Mouse (Mus musculus): ENCODE results near the gene Olfr1392. TPM values are rescaled to one million over a fixed set of nuclear protein-coding genes. Genes with fewer than 3 reads are reported as not detected.
A peak's percentile ranks its signal among the peaks of the same experiment; 100 is the strongest.

The Olfr1392 gene
- total RNA-seq, 2 experiments from 2014 or later = not detected

- DNase-seq (ENCODE audit: extremely low spot score in 1 of 2, low spot score in 1 of 2) = peak; percentile 55 to 60
Observed at GRCm38 (mm10) chr11:49250422-49251379, 34.4 kb upstream of the Olfr1392 start.

GRCm38 (mm10) chr11:49251380-49251761, 33.7 kb upstream of the Olfr1392 start:
- DNase-seq (ENCODE audit: extremely low spot score in 1 of 2, low spot score in 1 of 2) = no peak

GRCm38 (mm10) chr11:49252048-49252447, 33.0 kb upstream of the Olfr1392 start:
- DNase-seq (ENCODE audit: extremely low spot score in 1 of 2, low spot score in 1 of 2) = no peak

- no peak for DNase-seq (ENCODE audit: extremely low spot score in 1 of 2, low spot score in 1 of 2)
Observed at GRCm38 (mm10) chr11:49253035-49253434, 32.0 kb upstream of the Olfr1392 start.

- no peak for DNase-seq (ENCODE audit: extremely low spot score in 1 of 2, low spot score in 1 of 2)
Observed at GRCm38 (mm10) chr11:49259296-49259695, 25.8 kb upstream of the Olfr1392 start.

- no peak for DNase-seq (ENCODE audit: extremely low spot score in 1 of 2, low spot score in 1 of 2)
Observed at GRCm38 (mm10) chr11:49259829-49260228, 25.3 kb upstream of the Olfr1392 start.

- no peak for DNase-seq (ENCODE audit: extremely low spot score in 1 of 2, low spot score in 1 of 2)
Observed at GRCm38 (mm10) chr11:49260598-49261312, 24.3 kb upstream of the Olfr1392 start.

- DNase-seq (ENCODE audit: extremely low spot score in 1 of 2, low spot score in 1 of 2) = no peak
Observed at GRCm38 (mm10) chr11:49261313-49261855, 23.7 kb upstream of the Olfr1392 start.

- no peak for DNase-seq (ENCODE audit: extremely low spot score in 1 of 2, low spot score in 1 of 2)
Observed at GRCm38 (mm10) chr11:49262286-49262685, 22.8 kb upstream of the Olfr1392 start.

- no peak for DNase-seq (ENCODE audit: extremely low spot score in 1 of 2, low spot score in 1 of 2)
Observed at GRCm38 (mm10) chr11:49263149-49263548, 21.9 kb upstream of the Olfr1392 start.

- no peak for DNase-seq (ENCODE audit: extremely low spot score in 1 of 2, low spot score in 1 of 2)
Observed at GRCm38 (mm10) chr11:49264081-49264480, 21.0 kb upstream of the Olfr1392 start.

GRCm38 (mm10) chr11:49264622-49265021, 20.5 kb upstream of the Olfr1392 start:
- no peak for DNase-seq (ENCODE audit: extremely low spot score in 1 of 2, low spot score in 1 of 2)

- DNase-seq (ENCODE audit: extremely low spot score in 1 of 2, low spot score in 1 of 2) = no peak
Observed at GRCm38 (mm10) chr11:49265101-49265500, 20.0 kb upstream of the Olfr1392 start.

GRCm38 (mm10) chr11:49266671-49267070, 18.4 kb upstream of the Olfr1392 start:
- no peak for DNase-seq (ENCODE audit: extremely low spot score in 1 of 2, low spot score in 1 of 2)

GRCm38 (mm10) chr11:49267316-49267715, 17.8 kb upstream of the Olfr1392 start:
- no peak for DNase-seq (ENCODE audit: extremely low spot score in 1 of 2, low spot score in 1 of 2)

- DNase-seq (ENCODE audit: extremely low spot score in 1 of 2, low spot score in 1 of 2) = no peak
Observed at GRCm38 (mm10) chr11:49267970-49268579, 17.0 kb upstream of the Olfr1392 start.

GRCm38 (mm10) chr11:49269761-49270160, 15.3 kb upstream of the Olfr1392 start:
- DNase-seq (ENCODE audit: extremely low spot score in 1 of 2, low spot score in 1 of 2) = no peak

GRCm38 (mm10) chr11:49270368-49270767, 14.7 kb upstream of the Olfr1392 start:
- no peak for DNase-seq (ENCODE audit: extremely low spot score in 1 of 2, low spot score in 1 of 2)

- peak in 1 of 2 experiments; percentile 25 for DNase-seq (ENCODE audit: extremely low spot score in 1 of 2, low spot score in 1 of 2)
Observed at GRCm38 (mm10) chr11:49271334-49271733, 13.7 kb upstream of the Olfr1392 start.

GRCm38 (mm10) chr11:49273834-49274519, 11.1 kb upstream of the Olfr1392 start:
- no peak for DNase-seq (ENCODE audit: extremely low spot score in 1 of 2, low spot score in 1 of 2)
